Comparison of ENCODE assay signal across 24 mouse cellular contexts in the genomic region with DNA sequence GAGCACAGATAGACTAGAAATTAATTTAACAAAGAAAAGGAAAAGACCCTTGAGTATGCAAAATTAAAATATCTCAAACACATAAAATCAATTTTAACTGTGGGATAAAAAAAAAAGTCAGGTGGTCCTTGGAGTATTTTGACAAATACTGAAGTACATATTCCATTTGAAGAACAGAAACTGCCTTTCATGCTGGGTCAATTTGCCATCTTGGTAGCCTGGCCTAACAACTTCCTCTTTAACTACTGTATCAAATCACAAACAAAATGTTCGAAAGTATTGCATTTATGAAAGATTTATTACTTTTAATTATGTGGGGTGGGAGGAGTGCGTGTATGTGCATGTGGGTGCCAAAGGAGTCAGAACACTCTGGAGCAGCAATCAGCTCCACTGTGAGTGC.
"Had no signal": no experiment of that assay in that cellular context is flagged by ENCODE, and none has a peak within 500 bp of the region (broad histone marks: within the 10 kb centered on the region; RNA-seq: fewer than 3 reads in every experiment).

No protein-coding gene starts in this region.

- H3K9ac ChIP-seq: heart, embryonic 12.5 days; hindbrain, embryonic 12.5 days; hindbrain, embryonic 14.5 days; intestine, embryonic 15.5 days; limb, embryonic 12.5 days; liver, embryonic 12.5 days had no signal

- ATAC-seq: hindbrain, embryonic 16.5 days; inflammation-experienced regulatory T-cells, adult 6 months; intestine, embryonic 15.5 days; intestine, postnatal 0 days; liver, embryonic 12.5 days had no signal

- H3K4me1 ChIP-seq: heart, embryonic 12.5 days; hindbrain, embryonic 10.5 days; hindbrain, embryonic 12.5 days; intestine, embryonic 15.5 days; limb, embryonic 10.5 days; limb, embryonic 12.5 days; liver, embryonic 12.5 days had no signal

- H3K27ac ChIP-seq: heart, embryonic 10.5 days; hindbrain, embryonic 10.5 days; hindbrain, embryonic 12.5 days; hindbrain, embryonic 14.5 days; intestine, embryonic 15.5 days; layer of hippocampus, adult 2 months; left cerebral cortex, adult 2 months; limb, embryonic 10.5 days; limb, embryonic 12.5 days; liver, embryonic 12.5 days had no signal

- H3K4me2 ChIP-seq: heart, embryonic 12.5 days; hindbrain, embryonic 12.5 days; hindbrain, embryonic 14.5 days; intestine, embryonic 15.5 days; limb, embryonic 12.5 days; liver, embryonic 12.5 days had no signal

- H3K9me3 ChIP-seq: heart, embryonic 10.5 days; heart, embryonic 12.5 days; hindbrain, embryonic 10.5 days; hindbrain, embryonic 12.5 days; intestine, embryonic 15.5 days; limb, embryonic 10.5 days; limb, embryonic 12.5 days; liver, embryonic 12.5 days had no signal

- H3K27me3 ChIP-seq: heart, embryonic 12.5 days; hindbrain, embryonic 12.5 days; intestine, embryonic 15.5 days; limb, embryonic 12.5 days; liver, embryonic 12.5 days had no signal

- H3K4me3 ChIP-seq: heart, embryonic 10.5 days; heart, embryonic 12.5 days; hindbrain, embryonic 10.5 days; hindbrain, embryonic 12.5 days; intestine, embryonic 15.5 days; layer of hippocampus, adult 2 months; left cerebral cortex, adult 2 months; limb, embryonic 10.5 days; limb, embryonic 12.5 days; liver, embryonic 12.5 days had no signal

- DNase-seq: gastrocnemius, postnatal 14 days; gastrocnemius, postnatal 36 days; heart, adult 18-20 months; heart, postnatal 10 days; heart, postnatal 4 days; kidney, adult 18-20 months; kidney, adult 8-10 months; kidney, postnatal 10 days; kidney, postnatal 25 days; kidney, postnatal 4 days had no signal

- H3K36me3 ChIP-seq: intestine, embryonic 15.5 days; liver, embryonic 12.5 days had no signal
